Mouse (Mus musculus) ES-E14 (cell line): ENCODE results near the gene Cdca8.

Source experiments
- CHD2 ChIP-seq: IDR thresholded peaks from 2 replicates; pipeline ENCODE4 v1.6.1; 2014; ENCODE audit warnings: mild to moderate bottlenecking, low read depth, low read length, inconsistent platforms
- ZC3H11A ChIP-seq: IDR thresholded peaks from 2 replicates; pipeline ENCODE4 v1.6.1; 2012; ENCODE audit warnings: low read depth, mild to moderate bottlenecking, inconsistent platforms, low read length, borderline replicate concordance
- ZNF384 ChIP-seq: IDR thresholded peaks from 2 replicates; pipeline ENCODE4 v1.6.1; 2012; ENCODE audit warnings: low read depth, low read length, inconsistent platforms

GRCm38 (mm10) chr4:124943022-124943421, 3.9 kb upstream of the Cdca8 start:
- no peak for TF ChIP-seq CHD2
- TF ChIP-seq ZNF384 = no peak
- peak; percentile 33; the same call in 1 of the 2 replicates for TF ChIP-seq ZC3H11A
